Mouse (Mus musculus): Measurements from ENCODE around the gene Ksr2. TPM values are rescaled to one million over a fixed set of nuclear protein-coding genes. Genes with fewer than 3 reads are reported as not detected.

The Ksr2 gene
- polyA plus RNA-seq, 1 experiment, result 0.30 TPM

DNA sequence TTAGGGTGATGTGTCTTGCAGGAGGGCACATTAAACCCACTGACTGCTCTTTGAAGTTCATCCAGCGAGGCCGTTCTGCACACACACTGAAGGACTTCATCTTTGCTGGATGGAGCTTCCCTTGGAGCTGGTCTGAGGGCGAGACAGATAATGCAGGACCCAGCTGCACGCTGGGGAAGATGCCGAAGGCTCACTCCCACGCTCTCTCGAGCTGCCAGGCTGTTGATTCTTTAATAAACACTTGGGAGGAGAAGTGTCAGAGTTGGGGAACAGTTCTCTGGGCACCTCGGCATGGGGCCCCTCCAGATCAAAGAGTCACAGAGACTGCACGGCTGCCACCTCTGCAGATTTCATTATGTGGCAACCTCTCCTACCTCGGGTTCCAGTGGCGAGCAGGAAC, 280.8 kb downstream of the Ksr2 start:
- no peak for DNase-seq (ENCODE audit: low read depth in 1 of 2, low spot score in 2 of 2)
- Histone ChIP-seq H3K4me1 (ENCODE audit: control insufficient read depth, insufficient read depth, insufficient read length) (no peaks in the 10 kb centered on the region), H3K36me3 (ENCODE audit: control insufficient read depth, insufficient read depth, low read length) (no peaks in the 10 kb centered on the region), H3K27ac (ENCODE audit: insufficient read depth, low read length) (no peak overlapping the region), H3K4me3 (ENCODE audit: extremely low read depth, insufficient read depth, insufficient read length) (no peak overlapping the region), H3K27me3 (ENCODE audit: control insufficient read depth, insufficient read depth, low read length) (no peaks in the 10 kb centered on the region)
- 58% methylated on average over 11 of the region's 11 CpGs for WGBS
- TF ChIP-seq CTCF (IDR thresholded peaks at IDR 0.05; ENCODE audit: extremely low read depth, insufficient read depth, insufficient read length, insufficient replicate concordance), result no peak
- no peak for TF ChIP-seq POLR2A (IDR thresholded peaks at IDR 0.05; ENCODE audit: low read depth, low read length)

GRCm38 (mm10) chr5:117696366-117696765, 282.6 kb downstream of the Ksr2 start:
- no peak for DNase-seq (ENCODE audit: low read depth in 1 of 2, low spot score in 2 of 2)
- no peaks in the 10 kb centered on the region for H3K36me3 ChIP-seq (ENCODE audit: control insufficient read depth, insufficient read depth, low read length)
- TF ChIP-seq CTCF (IDR thresholded peaks at IDR 0.05; ENCODE audit: extremely low read depth, insufficient read depth, insufficient read length, insufficient replicate concordance), result no peak
- no peak for TF ChIP-seq POLR2A (IDR thresholded peaks at IDR 0.05; ENCODE audit: low read depth, low read length)
- H3K4me1 ChIP-seq (ENCODE audit: control insufficient read depth, insufficient read depth, insufficient read length), result no peaks in the 10 kb centered on the region
- no peaks in the 10 kb centered on the region for H3K27me3 ChIP-seq (ENCODE audit: control insufficient read depth, insufficient read depth, low read length)
- H3K4me3 ChIP-seq (ENCODE audit: extremely low read depth, insufficient read depth, insufficient read length), result no peak overlapping the region
- WGBS, result 92% methylated on average over 8 of the region's 8 CpGs
- H3K27ac ChIP-seq (ENCODE audit: insufficient read depth, low read length), result no peak overlapping the region

DNA sequence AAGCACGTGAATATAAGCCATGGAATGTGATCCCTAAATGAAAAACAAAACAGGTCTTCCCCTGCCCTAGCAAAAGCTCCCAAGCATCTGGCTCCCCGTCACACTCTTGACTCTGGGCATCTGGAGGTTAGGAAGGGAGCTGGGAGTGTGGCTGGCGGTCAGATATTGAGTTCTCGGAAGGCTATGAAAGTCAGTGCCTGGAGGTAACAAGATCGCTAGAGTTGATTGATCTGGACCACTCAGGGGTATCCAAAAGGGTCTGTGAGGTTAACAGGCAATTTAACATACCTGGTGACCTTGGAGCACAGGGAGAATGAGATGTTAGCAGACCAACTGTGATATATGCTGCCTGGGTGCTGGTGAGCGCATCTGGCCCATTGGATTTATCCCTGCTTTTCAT, 283.8 kb downstream of the Ksr2 start:
- TF ChIP-seq POLR2A (IDR thresholded peaks at IDR 0.05; ENCODE audit: low read depth, low read length) (no peak), CTCF (IDR thresholded peaks at IDR 0.05; ENCODE audit: extremely low read depth, insufficient read depth, insufficient read length, insufficient replicate concordance) (no peak)
- Histone ChIP-seq H3K27ac (ENCODE audit: insufficient read depth, low read length) (no peak overlapping the region), H3K4me1 (ENCODE audit: control insufficient read depth, insufficient read depth, insufficient read length) (no peaks in the 10 kb centered on the region), H3K4me3 (ENCODE audit: extremely low read depth, insufficient read depth, insufficient read length) (no peak overlapping the region), H3K36me3 (ENCODE audit: control insufficient read depth, insufficient read depth, low read length) (no peaks in the 10 kb centered on the region), H3K27me3 (ENCODE audit: control insufficient read depth, insufficient read depth, low read length) (no peaks in the 10 kb centered on the region)
- 87% methylated on average over 6 of the region's 6 CpGs for WGBS
- no peak for DNase-seq (ENCODE audit: low read depth in 1 of 2, low spot score in 2 of 2)

GRCm38 (mm10) chr5:117704371-117704770, 290.6 kb downstream of the Ksr2 start:
- H3K4me3 ChIP-seq (ENCODE audit: extremely low read depth, insufficient read depth, insufficient read length), result no peak overlapping the region
- TF ChIP-seq CTCF (IDR thresholded peaks at IDR 0.05; ENCODE audit: extremely low read depth, insufficient read depth, insufficient read length, insufficient replicate concordance) (no peak), POLR2A (IDR thresholded peaks at IDR 0.05; ENCODE audit: low read depth, low read length) (no peak)
- no peaks in the 10 kb centered on the region for H3K27me3 ChIP-seq (ENCODE audit: control insufficient read depth, insufficient read depth, low read length)
- 88% methylated on average over 9 of the region's 9 CpGs for WGBS
- H3K4me1 ChIP-seq (ENCODE audit: control insufficient read depth, insufficient read depth, insufficient read length), result no peaks in the 10 kb centered on the region
- no peak overlapping the region for H3K27ac ChIP-seq (ENCODE audit: insufficient read depth, low read length)
- no peaks in the 10 kb centered on the region for H3K36me3 ChIP-seq (ENCODE audit: control insufficient read depth, insufficient read depth, low read length)
- no peak for DNase-seq (ENCODE audit: low read depth in 1 of 2, low spot score in 2 of 2)

DNA sequence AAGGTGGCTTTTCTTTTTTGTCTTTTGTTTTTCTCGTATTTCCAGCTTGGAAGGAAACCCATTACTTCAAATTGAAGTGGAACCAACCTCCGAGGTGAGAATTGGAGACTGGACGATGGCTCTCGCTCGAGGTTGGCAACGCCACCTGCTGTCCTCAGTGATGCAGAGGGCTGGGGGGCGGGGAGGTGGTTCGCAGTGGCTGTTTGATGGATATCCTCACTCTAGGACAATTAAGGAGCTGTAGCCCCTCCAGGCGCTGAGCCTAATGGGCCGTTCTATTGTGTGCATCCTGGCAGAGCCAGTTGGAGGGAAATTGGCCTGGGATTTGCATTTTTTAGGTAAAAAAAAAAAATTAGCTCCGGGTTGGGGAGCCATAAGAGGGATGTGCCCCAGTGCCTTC, 292.8 kb downstream of the Ksr2 start:
- no peak for DNase-seq (ENCODE audit: low read depth in 1 of 2, low spot score in 2 of 2)
- H3K27me3 ChIP-seq (ENCODE audit: control insufficient read depth, insufficient read depth, low read length), result no peaks in the 10 kb centered on the region
- no peak for TF ChIP-seq POLR2A (IDR thresholded peaks at IDR 0.05; ENCODE audit: low read depth, low read length)
- no peaks in the 10 kb centered on the region for H3K36me3 ChIP-seq (ENCODE audit: control insufficient read depth, insufficient read depth, low read length)
- H3K4me1 ChIP-seq (ENCODE audit: control insufficient read depth, insufficient read depth, insufficient read length), result no peaks in the 10 kb centered on the region
- WGBS, result 73% methylated on average over 11 of the region's 11 CpGs
- H3K4me3 ChIP-seq (ENCODE audit: extremely low read depth, insufficient read depth, insufficient read length), result no peak overlapping the region
- H3K27ac ChIP-seq (ENCODE audit: insufficient read depth, low read length), result no peak overlapping the region

GRCm38 (mm10) chr5:117709306-117709705, 295.5 kb downstream of the Ksr2 start:
- Histone ChIP-seq H3K4me1 (ENCODE audit: control insufficient read depth, insufficient read depth, insufficient read length) (no peaks in the 10 kb centered on the region), H3K4me3 (ENCODE audit: extremely low read depth, insufficient read depth, insufficient read length) (no peak overlapping the region), H3K27ac (ENCODE audit: insufficient read depth, low read length) (no peak overlapping the region), H3K36me3 (ENCODE audit: control insufficient read depth, insufficient read depth, low read length) (no peaks in the 10 kb centered on the region), H3K27me3 (ENCODE audit: control insufficient read depth, insufficient read depth, low read length) (no peaks in the 10 kb centered on the region)
- no peak for DNase-seq (ENCODE audit: low read depth in 1 of 2, low spot score in 2 of 2)
- 86% methylated on average over 6 of the region's 6 CpGs for WGBS
- TF ChIP-seq POLR2A (IDR thresholded peaks at IDR 0.05; ENCODE audit: low read depth, low read length) (no peak), CTCF (IDR thresholded peaks at IDR 0.05; ENCODE audit: extremely low read depth, insufficient read depth, insufficient read length, insufficient replicate concordance) (no peak)

DNA sequence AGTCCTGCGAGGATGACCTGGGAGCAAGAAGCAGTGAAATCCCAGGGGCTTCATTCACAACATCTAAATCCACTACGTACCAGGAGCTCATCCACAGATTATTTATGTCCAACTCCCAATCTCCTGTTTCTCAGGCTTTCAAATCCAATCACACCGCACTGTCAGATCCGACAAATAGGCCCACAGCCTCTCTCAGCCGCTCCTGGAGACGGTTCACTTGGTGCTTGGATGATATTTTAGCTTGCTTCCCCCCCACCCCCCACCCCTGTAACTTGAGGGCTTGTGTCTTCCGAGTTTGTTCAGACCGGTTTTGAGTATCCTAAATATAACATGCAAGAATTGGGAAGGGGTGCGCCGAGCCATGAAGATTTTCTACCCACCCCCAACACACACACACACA, 297.8 kb downstream of the Ksr2 start:
- no peaks in the 10 kb centered on the region for H3K36me3 ChIP-seq (ENCODE audit: control insufficient read depth, insufficient read depth, low read length)
- no peak for TF ChIP-seq CTCF (IDR thresholded peaks at IDR 0.05; ENCODE audit: extremely low read depth, insufficient read depth, insufficient read length, insufficient replicate concordance)
- TF ChIP-seq POLR2A (IDR thresholded peaks at IDR 0.05; ENCODE audit: low read depth, low read length), result no peak
- WGBS, result 90% methylated on average over 10 of the region's 10 CpGs
- H3K4me3 ChIP-seq (ENCODE audit: extremely low read depth, insufficient read depth, insufficient read length), result no peak overlapping the region
- no peak overlapping the region for H3K27ac ChIP-seq (ENCODE audit: insufficient read depth, low read length)
- no peaks in the 10 kb centered on the region for H3K4me1 ChIP-seq (ENCODE audit: control insufficient read depth, insufficient read depth, insufficient read length)
- DNase-seq (ENCODE audit: low read depth in 1 of 2, low spot score in 2 of 2), result no peak
- no peaks in the 10 kb centered on the region for H3K27me3 ChIP-seq (ENCODE audit: control insufficient read depth, insufficient read depth, low read length)

All from spleen, adult 2 months (tissue).